Mouse (Mus musculus): ENCODE data around the gene Tmprss13. TPM values are rescaled to one million over a fixed set of nuclear protein-coding genes. Genes with fewer than 3 reads are reported as not detected.

Tmprss13 gene
- polyA plus RNA-seq, 1 experiment from 2014 or later = 0.07 TPM

DNA sequence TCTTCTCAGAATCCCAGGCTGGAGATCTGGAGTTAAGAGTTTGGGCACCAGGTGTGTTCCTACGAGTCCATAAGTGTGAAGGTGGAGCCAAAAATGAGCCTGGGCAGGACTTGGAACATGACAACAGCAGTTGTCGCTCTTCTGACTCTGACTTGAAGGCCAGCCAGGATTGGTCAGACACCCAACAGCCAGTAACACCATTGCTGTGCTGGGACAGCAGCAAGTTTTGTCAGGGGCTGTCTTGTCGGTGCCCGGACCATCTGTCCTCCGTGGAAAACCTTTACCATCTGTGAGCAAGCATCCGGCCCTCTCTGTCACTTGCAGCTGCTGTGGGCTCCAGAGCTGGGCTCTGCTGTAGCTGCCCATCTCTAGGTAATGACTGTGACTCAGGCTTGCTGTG lies 27.4 kb downstream of the Tmprss13 start:
- H3K27ac ChIP-seq (replicated peaks; ENCODE audit: low read depth, low read length) = no peak overlapping the region
- no peaks in the 10 kb centered on the region for H3K27me3 ChIP-seq (ENCODE audit: control insufficient read depth, insufficient read depth, low read length)
- no peaks in the 10 kb centered on the region for H3K4me1 ChIP-seq (ENCODE audit: control insufficient read depth, insufficient read depth, low read length)
- no peak overlapping the region for H3K4me3 ChIP-seq (replicated peaks; ENCODE audit: low read depth, low read length)
- ATAC-seq (ENCODE audit: low FRiP score, low TSS enrichment) = no peak
- no peak for DNase-seq
- H3K4me2 ChIP-seq (ENCODE audit: low read length) = no peak overlapping the region
- 78% methylated on average over 6 of the region's 6 CpGs for WGBS
- no peaks in the 10 kb centered on the region for H3K9me3 ChIP-seq (ENCODE audit: control insufficient read depth, low read length)
- no peaks in the 10 kb centered on the region for H3K36me3 ChIP-seq (ENCODE audit: control insufficient read depth, insufficient read depth, low read length)
- no peak overlapping the region for H3K9ac ChIP-seq (replicated peaks; ENCODE audit: low read length)

DNA sequence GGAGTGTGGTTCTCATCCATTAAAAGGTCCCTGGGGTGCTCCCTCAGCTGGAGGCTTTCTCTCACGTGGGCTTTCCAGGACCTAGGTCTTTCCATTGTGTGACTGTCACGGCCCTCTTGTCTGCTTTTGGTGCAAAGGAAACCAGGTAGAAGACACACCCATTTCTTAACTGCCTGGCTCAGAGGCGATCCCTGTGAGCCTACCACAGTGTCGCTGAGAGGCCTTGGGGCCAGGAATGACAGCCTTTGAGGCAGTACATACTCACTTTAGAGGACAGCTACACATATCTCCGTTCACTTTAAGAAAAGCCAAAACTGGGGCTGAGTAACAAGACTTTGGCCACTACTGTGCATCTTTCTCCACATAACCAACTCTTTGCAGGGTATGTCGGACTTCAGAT lies 29.7 kb downstream of the Tmprss13 start:
- H3K4me2 ChIP-seq (ENCODE audit: low read length) = no peak overlapping the region
- 80% methylated on average over 6 of the region's 6 CpGs for WGBS
- H3K27ac ChIP-seq (replicated peaks; ENCODE audit: low read depth, low read length) = no peak overlapping the region
- no peaks in the 10 kb centered on the region for H3K9me3 ChIP-seq (ENCODE audit: control insufficient read depth, low read length)
- H3K4me1 ChIP-seq (ENCODE audit: control insufficient read depth, insufficient read depth, low read length) = no peaks in the 10 kb centered on the region
- no peak for DNase-seq
- no peak overlapping the region for H3K4me3 ChIP-seq (replicated peaks; ENCODE audit: low read depth, low read length)
- no peaks in the 10 kb centered on the region for H3K27me3 ChIP-seq (ENCODE audit: control insufficient read depth, insufficient read depth, low read length)
- ATAC-seq (ENCODE audit: low FRiP score, low TSS enrichment) = no peak
- no peak overlapping the region for H3K9ac ChIP-seq (replicated peaks; ENCODE audit: low read length)
- no peaks in the 10 kb centered on the region for H3K36me3 ChIP-seq (ENCODE audit: control insufficient read depth, insufficient read depth, low read length)

DNA sequence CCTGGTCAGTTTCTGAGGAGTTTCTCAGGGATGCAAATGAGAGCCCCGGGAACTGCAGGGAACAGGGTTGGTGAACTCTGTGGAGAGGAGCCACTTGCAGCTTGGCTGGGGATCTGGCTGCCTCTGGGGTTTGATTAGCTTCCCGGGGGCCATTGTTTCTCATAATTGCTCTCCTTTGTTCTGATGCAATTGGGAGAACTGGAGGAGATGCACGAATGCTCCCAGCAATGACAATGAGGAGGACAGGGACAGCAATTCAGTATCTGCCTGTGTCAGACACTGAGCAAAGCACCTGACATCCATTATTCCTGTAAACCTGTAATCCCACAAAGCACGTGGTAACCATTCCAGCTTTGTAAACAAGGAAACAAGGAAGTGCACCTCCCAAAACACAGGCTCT lies 30.3 kb downstream of the Tmprss13 start:
- DNase-seq (no peak), ATAC-seq (ENCODE audit: low FRiP score, low TSS enrichment) (no peak)
- H3K4me1 ChIP-seq (ENCODE audit: control insufficient read depth, insufficient read depth, low read length) = no peaks in the 10 kb centered on the region
- no peak overlapping the region for H3K9ac ChIP-seq (replicated peaks; ENCODE audit: low read length)
- 31% methylated on average over 4 of the region's 4 CpGs for WGBS
- H3K9me3 ChIP-seq (ENCODE audit: control insufficient read depth, low read length) = no peaks in the 10 kb centered on the region
- no peak overlapping the region for H3K27ac ChIP-seq (replicated peaks; ENCODE audit: low read depth, low read length)
- H3K4me2 ChIP-seq (ENCODE audit: low read length) = no peak overlapping the region
- H3K4me3 ChIP-seq (replicated peaks; ENCODE audit: low read depth, low read length) = no peak overlapping the region
- no peaks in the 10 kb centered on the region for H3K36me3 ChIP-seq (ENCODE audit: control insufficient read depth, insufficient read depth, low read length)
- H3K27me3 ChIP-seq (ENCODE audit: control insufficient read depth, insufficient read depth, low read length) = no peaks in the 10 kb centered on the region

DNA sequence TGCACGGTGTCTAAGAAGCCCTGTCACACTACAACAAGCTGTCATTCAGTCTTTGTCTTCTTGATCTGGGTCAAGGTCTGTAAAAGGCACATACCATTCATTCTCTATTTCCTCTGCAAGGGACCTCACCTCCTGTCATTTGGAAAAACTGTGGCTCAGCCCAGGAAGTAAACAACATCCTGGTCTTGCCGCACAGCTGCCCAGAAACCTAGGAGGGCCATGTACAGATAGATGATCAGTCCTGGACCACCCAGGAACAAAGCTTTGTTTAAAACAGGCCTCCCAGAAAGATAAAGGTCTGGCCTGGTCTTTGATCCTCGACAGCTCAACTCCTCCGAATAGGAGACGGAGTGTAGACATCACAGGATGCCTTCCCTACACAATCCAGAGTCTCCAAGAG lies 31.0 kb downstream of the Tmprss13 start:
- Histone ChIP-seq H3K9ac (replicated peaks; ENCODE audit: low read length) (no peak overlapping the region), H3K4me3 (replicated peaks; ENCODE audit: low read depth, low read length) (no peak overlapping the region), H3K27me3 (ENCODE audit: control insufficient read depth, insufficient read depth, low read length) (no peaks in the 10 kb centered on the region), H3K4me1 (ENCODE audit: control insufficient read depth, insufficient read depth, low read length) (no peaks in the 10 kb centered on the region), H3K27ac (replicated peaks; ENCODE audit: low read depth, low read length) (no peak overlapping the region), H3K4me2 (ENCODE audit: low read length) (no peak overlapping the region), H3K36me3 (ENCODE audit: control insufficient read depth, insufficient read depth, low read length) (no peaks in the 10 kb centered on the region), H3K9me3 (ENCODE audit: control insufficient read depth, low read length) (no peaks in the 10 kb centered on the region)
- ATAC-seq (ENCODE audit: low FRiP score, low TSS enrichment) = no peak
- no peak for DNase-seq
- 50% methylated on average over 5 of the region's 5 CpGs for WGBS

- whole genome bisulfite sequencing = 89% methylated on average over 2 of the region's 2 CpGs
- H3K9me3 ChIP-seq (ENCODE audit: control insufficient read depth, low read length) = no peaks in the 10 kb centered on the region
- H3K4me3 ChIP-seq (replicated peaks; ENCODE audit: low read depth, low read length) = no peak overlapping the region
- H3K9ac ChIP-seq (replicated peaks; ENCODE audit: low read length) = no peak overlapping the region
- H3K27ac ChIP-seq (replicated peaks; ENCODE audit: low read depth, low read length) = no peak overlapping the region
- no peaks in the 10 kb centered on the region for H3K36me3 ChIP-seq (ENCODE audit: control insufficient read depth, insufficient read depth, low read length)
- ATAC-seq (ENCODE audit: low FRiP score, low TSS enrichment) = no peak
- no peak for DNase-seq
- no peak overlapping the region for H3K4me2 ChIP-seq (ENCODE audit: low read length)
- H3K4me1 ChIP-seq (ENCODE audit: control insufficient read depth, insufficient read depth, low read length) = no peaks in the 10 kb centered on the region
- no peaks in the 10 kb centered on the region for H3K27me3 ChIP-seq (ENCODE audit: control insufficient read depth, insufficient read depth, low read length)
Measured at GRCm38 (mm10) chr9:45355192-45355591, 36.3 kb downstream of the Tmprss13 start.

DNA sequence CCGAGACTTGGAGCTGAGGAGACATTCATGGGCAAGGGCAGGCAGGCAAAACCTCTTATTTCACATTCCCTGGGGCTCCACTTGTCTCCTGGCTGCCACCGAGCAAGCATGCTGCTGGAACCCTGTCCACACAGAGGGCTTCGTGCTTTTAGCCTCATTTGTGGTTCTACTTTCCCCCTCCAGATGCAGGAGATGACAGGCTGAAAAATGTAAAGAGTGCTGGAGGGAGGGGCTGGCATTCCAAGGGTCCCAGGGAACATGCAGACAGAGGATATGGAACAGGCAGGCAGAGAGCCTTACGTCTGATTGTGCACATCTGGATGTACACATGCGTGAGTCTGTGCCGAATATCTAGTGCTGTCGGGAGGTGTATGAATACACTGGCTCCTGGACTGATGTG lies 39.5 kb downstream of the Tmprss13 start:
- Histone ChIP-seq H3K9ac (replicated peaks; ENCODE audit: low read length) (no peak overlapping the region), H3K9me3 (ENCODE audit: control insufficient read depth, low read length) (no peaks in the 10 kb centered on the region), H3K4me3 (replicated peaks; ENCODE audit: low read depth, low read length) (no peak overlapping the region), H3K27me3 (ENCODE audit: control insufficient read depth, insufficient read depth, low read length) (no peaks in the 10 kb centered on the region), H3K4me2 (ENCODE audit: low read length) (no peak overlapping the region), H3K27ac (replicated peaks; ENCODE audit: low read depth, low read length) (no peak overlapping the region), H3K4me1 (ENCODE audit: control insufficient read depth, insufficient read depth, low read length) (no peaks in the 10 kb centered on the region), H3K36me3 (ENCODE audit: control insufficient read depth, insufficient read depth, low read length) (no peaks in the 10 kb centered on the region)
- ATAC-seq (ENCODE audit: low FRiP score, low TSS enrichment) = no peak
- DNase-seq = no peak
- 82% methylated on average over 7 of the region's 7 CpGs for WGBS

DNA sequence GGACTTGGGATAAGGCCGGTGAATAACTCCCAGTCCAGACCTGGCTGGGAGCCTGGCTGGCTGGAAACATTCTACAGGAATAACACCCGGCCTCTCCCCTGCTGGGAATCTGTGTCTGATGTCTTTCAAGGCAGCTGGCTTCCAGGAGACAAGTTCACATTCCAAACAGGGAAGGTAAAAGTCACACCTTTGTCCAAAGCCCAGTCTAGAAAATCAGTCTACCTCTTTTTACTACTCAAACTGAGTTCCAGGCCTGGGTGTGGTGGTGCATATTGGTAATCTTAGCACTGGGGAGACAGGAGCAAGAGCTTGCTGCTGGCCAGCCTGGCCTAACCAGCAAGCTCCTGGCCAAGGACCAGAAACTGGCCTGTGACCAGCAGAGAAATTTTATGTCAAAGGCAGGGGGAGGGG lies 43.2 kb downstream of the Tmprss13 start:
- Histone ChIP-seq H3K4me2 (ENCODE audit: low read length) (no peak overlapping the region), H3K4me3 (replicated peaks; ENCODE audit: low read depth, low read length) (no peak overlapping the region), H3K4me1 (ENCODE audit: control insufficient read depth, insufficient read depth, low read length) (no peaks in the 10 kb centered on the region), H3K9me3 (ENCODE audit: control insufficient read depth, low read length) (no peaks in the 10 kb centered on the region), H3K27ac (replicated peaks; ENCODE audit: low read depth, low read length) (no peak overlapping the region), H3K27me3 (ENCODE audit: control insufficient read depth, insufficient read depth, low read length) (no peaks in the 10 kb centered on the region), H3K36me3 (ENCODE audit: control insufficient read depth, insufficient read depth, low read length) (no peaks in the 10 kb centered on the region), H3K9ac (replicated peaks; ENCODE audit: low read length) (no peak overlapping the region)
- DNase-seq (no peak), ATAC-seq (ENCODE audit: low FRiP score, low TSS enrichment) (no peak)
- WGBS = 49% methylated on average over 2 of the region's 2 CpGs

DNA sequence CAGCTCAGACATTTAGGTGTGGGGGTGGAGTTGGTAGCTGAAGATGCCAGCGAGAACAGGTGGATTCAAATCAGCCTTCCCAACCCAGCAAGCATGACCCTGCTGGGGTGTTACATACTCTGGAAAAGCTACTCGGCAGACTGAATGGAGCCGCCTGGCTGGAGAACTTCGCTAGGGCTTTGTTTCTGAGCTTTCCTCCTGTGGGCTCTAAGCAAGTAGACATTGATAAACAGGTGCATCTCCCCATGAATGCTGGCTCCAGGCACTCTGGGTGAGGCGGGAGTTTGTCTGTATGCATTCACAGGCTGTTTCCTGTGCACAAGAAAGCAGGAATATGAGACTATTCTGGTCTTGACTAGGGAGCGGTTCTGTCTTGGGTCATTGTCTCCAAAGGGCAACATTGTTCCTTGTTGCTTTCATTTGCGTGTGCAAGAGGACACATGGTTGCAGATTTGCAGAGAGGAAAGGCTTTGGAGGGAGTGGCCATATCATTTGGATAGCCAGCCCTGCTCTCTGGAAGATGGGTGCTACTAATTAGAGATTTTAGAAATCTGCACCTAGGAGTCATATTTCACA lies 44.8 kb downstream of the Tmprss13 start:
- no peaks in the 10 kb centered on the region for H3K27me3 ChIP-seq (ENCODE audit: control insufficient read depth, insufficient read depth, low read length)
- 62% methylated on average over 7 of the region's 7 CpGs for WGBS
- ATAC-seq (ENCODE audit: low FRiP score, low TSS enrichment) = no peak
- H3K4me3 ChIP-seq (replicated peaks; ENCODE audit: low read depth, low read length) = no peak overlapping the region
- H3K9ac ChIP-seq (replicated peaks; ENCODE audit: low read length) = no peak overlapping the region
- no peak overlapping the region for H3K4me2 ChIP-seq (ENCODE audit: low read length)
- no peaks in the 10 kb centered on the region for H3K36me3 ChIP-seq (ENCODE audit: control insufficient read depth, insufficient read depth, low read length)
- no peaks in the 10 kb centered on the region for H3K9me3 ChIP-seq (ENCODE audit: control insufficient read depth, low read length)
- H3K27ac ChIP-seq (replicated peaks; ENCODE audit: low read depth, low read length) = no peak overlapping the region
- DNase-seq = no peak
- no peaks in the 10 kb centered on the region for H3K4me1 ChIP-seq (ENCODE audit: control insufficient read depth, insufficient read depth, low read length)

DNA sequence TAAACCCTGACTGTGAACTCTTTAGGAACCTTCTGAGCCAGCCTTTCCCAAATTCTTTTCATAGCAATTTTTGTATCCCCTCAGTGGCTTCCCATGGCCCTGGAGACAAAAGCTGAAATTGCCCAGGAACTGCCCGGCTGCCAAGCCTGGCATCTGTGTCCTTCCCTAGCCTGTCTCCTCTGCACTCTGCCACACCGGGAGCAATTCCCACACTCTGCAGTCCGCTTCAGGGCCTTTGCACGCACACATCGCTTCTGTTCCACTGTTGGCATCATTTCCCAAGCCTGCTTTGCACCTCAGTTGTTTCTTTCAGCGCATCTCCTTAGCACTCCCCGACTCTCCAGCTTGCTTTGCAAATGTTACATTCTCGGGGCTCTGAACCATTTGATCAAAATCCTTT lies 48.8 kb downstream of the Tmprss13 start:
- DNase-seq (no peak), ATAC-seq (ENCODE audit: low FRiP score, low TSS enrichment) (no peak)
- no peak overlapping the region for H3K27ac ChIP-seq (replicated peaks; ENCODE audit: low read depth, low read length)
- no peaks in the 10 kb centered on the region for H3K27me3 ChIP-seq (ENCODE audit: control insufficient read depth, insufficient read depth, low read length)
- H3K4me3 ChIP-seq (replicated peaks; ENCODE audit: low read depth, low read length) = no peak overlapping the region
- no peaks in the 10 kb centered on the region for H3K36me3 ChIP-seq (ENCODE audit: control insufficient read depth, insufficient read depth, low read length)
- WGBS = 86% methylated on average over 8 of the region's 8 CpGs
- H3K9ac ChIP-seq (replicated peaks; ENCODE audit: low read length) = no peak overlapping the region
- H3K4me2 ChIP-seq (ENCODE audit: low read length) = no peak overlapping the region
- peaks cover 22% of the 10 kb centered on the region for H3K4me1 ChIP-seq (ENCODE audit: control insufficient read depth, insufficient read depth, low read length)
- no peaks in the 10 kb centered on the region for H3K9me3 ChIP-seq (ENCODE audit: control insufficient read depth, low read length)
